Mouse (Mus musculus) embryonic fibroblast, embryonic 13.5 days (primary cell): ENCODE data around the gene Krt25.

Source experiments
- CTCF ChIP-seq: IDR thresholded peaks from 2 replicates; pipeline ENCODE4 v1.5.1; 2011; ENCODE audit warnings: mild to moderate bottlenecking, control low read depth, low read length, moderate library complexity, borderline replicate concordance; ENCODE audit not compliant: insufficient read depth
- POLR2A ChIP-seq: IDR thresholded peaks from 2 replicates; pipeline ENCODE4 v1.6.1; 2011; ENCODE audit warnings: low read depth, mild to moderate bottlenecking, control low read depth, low read length, moderate library complexity

- TF ChIP-seq CTCF (no peak), POLR2A (no peak)
Measured at GRCm38 (mm10) chr11:99295039-99295438, 27.7 kb downstream of the Krt25 start.
